Mouse (Mus musculus): ENCODE measurements around the gene Pde6g. TPM values are rescaled to one million over a fixed set of nuclear protein-coding genes. Genes with fewer than 3 reads are reported as not detected.

Pde6g gene
- total RNA-seq, 1 experiment = not detected

GRCm38 (mm10) chr11:120467736-120468092, 14.4 kb upstream of the Pde6g start:
- no peak for DNase-seq (ENCODE audit: low read depth, low spot score)
- no peak overlapping the region for H3K27ac ChIP-seq (ENCODE audit: insufficient read depth, low read depth, low read length, poor library complexity, severe bottlenecking)
- 0 out of 4 replicates have a peak, but pooled peaks cover 2% of the 10 kb centered on the region in 2 experiments for H3K4me1 ChIP-seq (ENCODE audit: control insufficient read depth in 2 of 2, insufficient read depth in 2 of 2, low read length in 2 of 2, poor library complexity in 1 of 2)
- peak overlapping the region; percentile 91 for H3K9ac ChIP-seq (ENCODE audit: insufficient read depth, low read depth, low read length, poor library complexity, severe bottlenecking)
- H3K36me3 ChIP-seq (ENCODE audit: control insufficient read depth, insufficient read depth, low read length, poor library complexity, severe bottlenecking) = peaks cover 15% of the 10 kb centered on the region
- H3K9me3 ChIP-seq (ENCODE audit: control insufficient read depth, insufficient read depth, low read depth, low read length) = no peaks in the 10 kb centered on the region
- peak overlapping the region; percentile 91 to 94 for H3K4me3 ChIP-seq (ENCODE audit: insufficient read depth in 1 of 2, low read depth in 1 of 2, low read length in 2 of 2, poor library complexity in 1 of 2, severe bottlenecking in 1 of 2)
- TF ChIP-seq ZNF384 (IDR thresholded peaks at IDR 0.05; ENCODE audit: low read depth, low read length) (no peak), MAFK (IDR thresholded peaks at IDR 0.05; ENCODE audit: insufficient read depth, low read depth, low read length) (peak; percentile 40; the same call in 1 of the 2 replicates), CHD2 (IDR thresholded peaks at IDR 0.05; ENCODE audit: low read depth, low read length) (no peak), HCFC1 (IDR thresholded peaks at IDR 0.05; ENCODE audit: borderline replicate concordance, insufficient read depth, low read length) (no peak), ZC3H11A (IDR thresholded peaks at IDR 0.05; ENCODE audit: borderline replicate concordance, low read depth, low read length) (no peak)
- in situ Hi-C loops (cut with MboI; ENCODE audit: low sequenced_read_pairs in 2 of 2, unreplicated experiment in 2 of 2) = no loop called here

DNA sequence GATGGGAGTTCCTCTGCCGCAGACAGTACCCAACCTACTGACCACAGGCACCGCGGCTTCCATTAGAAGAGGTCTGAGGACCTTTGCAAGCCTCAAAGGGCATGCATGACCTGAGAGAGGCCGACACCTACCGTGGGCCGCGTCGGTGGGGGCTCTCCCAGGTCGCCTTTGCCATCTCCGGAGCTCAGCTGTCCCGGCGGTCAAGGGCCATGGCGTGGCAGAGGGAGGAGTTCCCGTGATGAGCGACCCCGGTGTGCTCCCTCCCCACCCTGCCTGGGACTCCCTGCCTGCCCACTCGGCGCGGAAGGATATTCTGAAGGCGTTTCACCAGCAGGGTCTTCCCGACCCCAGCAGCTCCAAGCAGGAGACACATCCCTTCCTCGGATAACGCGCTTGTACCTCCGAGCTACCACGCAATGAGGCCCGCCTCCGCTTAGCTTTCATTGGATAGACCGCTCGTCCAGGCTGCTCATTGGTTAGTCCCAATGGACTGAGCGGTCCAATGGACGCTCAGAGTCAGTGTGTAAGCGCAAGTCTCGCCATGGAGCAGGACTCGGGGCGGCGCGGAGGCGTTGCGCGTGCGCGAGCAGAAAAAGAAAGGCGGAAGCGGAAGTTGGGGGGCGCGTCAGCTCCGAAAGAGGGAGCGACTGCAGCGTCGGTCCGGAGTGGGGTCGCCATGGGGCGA, 13.9 kb upstream of the Pde6g start, which contains the start of gene Arl16:
Gene Arl16, minus strand, starts transcription at position 557 of the 685 bp plus-strand sequence.
- TF ChIP-seq ZNF384 (IDR thresholded peaks at IDR 0.05; ENCODE audit: low read depth, low read length) (no peak), CHD2 (IDR thresholded peaks at IDR 0.05; ENCODE audit: low read depth, low read length) (peak; percentile 85), MAFK (IDR thresholded peaks at IDR 0.05; ENCODE audit: insufficient read depth, low read depth, low read length) (no peak), ZC3H11A (IDR thresholded peaks at IDR 0.05; ENCODE audit: borderline replicate concordance, low read depth, low read length) (no peak), HCFC1 (IDR thresholded peaks at IDR 0.05; ENCODE audit: borderline replicate concordance, insufficient read depth, low read length) (no peak)
- H3K4me3 ChIP-seq (ENCODE audit: insufficient read depth in 1 of 2, low read depth in 1 of 2, low read length in 2 of 2, poor library complexity in 1 of 2, severe bottlenecking in 1 of 2) = peak within 1 kb of the TSS; percentile 91 to 94
- no peak within 1 kb of the TSS for H3K27ac ChIP-seq (ENCODE audit: insufficient read depth, low read depth, low read length, poor library complexity, severe bottlenecking)

GRCm38 (mm10) chr11:120465521-120465920, 12.2 kb upstream of the Pde6g start:
- Histone ChIP-seq H3K4me3 (ENCODE audit: insufficient read depth in 1 of 2, low read depth in 1 of 2, low read length in 2 of 2, poor library complexity in 1 of 2, severe bottlenecking in 1 of 2) (no peak overlapping the region), H3K9ac (ENCODE audit: insufficient read depth, low read depth, low read length, poor library complexity, severe bottlenecking) (no peak overlapping the region), H3K27ac (ENCODE audit: insufficient read depth, low read depth, low read length, poor library complexity, severe bottlenecking) (no peak overlapping the region), H3K36me3 (ENCODE audit: control insufficient read depth, insufficient read depth, low read length, poor library complexity, severe bottlenecking) (peaks cover 22% of the 10 kb centered on the region), H3K4me1 (ENCODE audit: control insufficient read depth in 2 of 2, insufficient read depth in 2 of 2, low read length in 2 of 2, poor library complexity in 1 of 2) (0 out of 4 replicates have a peak, but pooled peaks cover 2% of the 10 kb centered on the region in 2 experiments), H3K9me3 (ENCODE audit: control insufficient read depth, insufficient read depth, low read depth, low read length) (no peaks in the 10 kb centered on the region)
- TF ChIP-seq HCFC1 (IDR thresholded peaks at IDR 0.05; ENCODE audit: borderline replicate concordance, insufficient read depth, low read length) (no peak), CHD2 (IDR thresholded peaks at IDR 0.05; ENCODE audit: low read depth, low read length) (no peak), MAFK (IDR thresholded peaks at IDR 0.05; ENCODE audit: insufficient read depth, low read depth, low read length) (no peak), ZNF384 (IDR thresholded peaks at IDR 0.05; ENCODE audit: low read depth, low read length) (no peak), ZC3H11A (IDR thresholded peaks at IDR 0.05; ENCODE audit: borderline replicate concordance, low read depth, low read length) (no peak)
- in situ Hi-C loops (cut with MboI; ENCODE audit: low sequenced_read_pairs in 2 of 2, unreplicated experiment in 2 of 2) = no loop called here
- no peak for DNase-seq (ENCODE audit: low read depth, low spot score)

More for the DNA sequence above, 13.9 kb upstream of the Pde6g start, which contains the start of gene Arl16:
- peaks cover 14% of the 10 kb centered on the region for H3K36me3 ChIP-seq (ENCODE audit: control insufficient read depth, insufficient read depth, low read length, poor library complexity, severe bottlenecking)
- DNase-seq (ENCODE audit: low read depth, low spot score) = peak; percentile 98
- peak within 1 kb of the TSS; percentile 91 for H3K9ac ChIP-seq (ENCODE audit: insufficient read depth, low read depth, low read length, poor library complexity, severe bottlenecking)
- in situ Hi-C loops (cut with MboI; ENCODE audit: low sequenced_read_pairs in 2 of 2, unreplicated experiment in 2 of 2) = no loop called here
- H3K4me1 ChIP-seq (ENCODE audit: control insufficient read depth in 2 of 2, insufficient read depth in 2 of 2, low read length in 2 of 2, poor library complexity in 1 of 2) = 0 out of 4 replicates have a peak, but pooled peaks cover 2% of the 10 kb centered on the region in 2 experiments
- H3K9me3 ChIP-seq (ENCODE audit: control insufficient read depth, insufficient read depth, low read depth, low read length) = no peaks in the 10 kb centered on the region

DNA sequence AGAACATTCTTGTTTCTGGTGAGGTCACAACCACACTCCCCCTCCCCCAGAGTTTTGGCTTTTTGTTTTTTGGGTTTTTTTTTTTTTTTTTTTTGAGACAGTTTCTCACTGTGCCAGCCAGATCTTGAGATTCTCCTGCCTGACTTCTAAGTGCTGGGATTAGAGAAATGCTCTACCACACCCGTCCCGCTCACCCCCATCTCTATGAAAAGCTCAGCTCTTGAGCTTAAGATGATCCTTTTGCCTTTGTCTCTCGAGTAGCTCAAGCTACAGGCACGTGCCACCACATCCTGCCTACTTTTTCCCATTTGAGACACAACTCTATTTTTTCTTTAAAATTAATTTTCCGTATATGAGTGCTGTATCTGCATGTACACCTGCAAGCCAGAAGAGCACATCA, 11.1 kb upstream of the Pde6g start:
- in situ Hi-C loops (cut with MboI; ENCODE audit: low sequenced_read_pairs in 2 of 2, unreplicated experiment in 2 of 2) = no loop called here
- Histone ChIP-seq H3K9me3 (ENCODE audit: control insufficient read depth, insufficient read depth, low read depth, low read length) (no peaks in the 10 kb centered on the region), H3K4me1 (ENCODE audit: control insufficient read depth in 2 of 2, insufficient read depth in 2 of 2, low read length in 2 of 2, poor library complexity in 1 of 2) (0 out of 4 replicates have a peak, but pooled peaks cover 2% of the 10 kb centered on the region in 2 experiments), H3K27ac (ENCODE audit: insufficient read depth, low read depth, low read length, poor library complexity, severe bottlenecking) (no peak overlapping the region), H3K36me3 (ENCODE audit: control insufficient read depth, insufficient read depth, low read length, poor library complexity, severe bottlenecking) (peaks cover 28% of the 10 kb centered on the region), H3K9ac (ENCODE audit: insufficient read depth, low read depth, low read length, poor library complexity, severe bottlenecking) (no peak overlapping the region), H3K4me3 (ENCODE audit: insufficient read depth in 1 of 2, low read depth in 1 of 2, low read length in 2 of 2, poor library complexity in 1 of 2, severe bottlenecking in 1 of 2) (no peak overlapping the region)
- no peak for DNase-seq (ENCODE audit: low read depth, low spot score)
- TF ChIP-seq ZC3H11A (IDR thresholded peaks at IDR 0.05; ENCODE audit: borderline replicate concordance, low read depth, low read length) = no peak
- no peak for TF ChIP-seq HCFC1 (IDR thresholded peaks at IDR 0.05; ENCODE audit: borderline replicate concordance, insufficient read depth, low read length)
- no peak for TF ChIP-seq ZNF384 (IDR thresholded peaks at IDR 0.05; ENCODE audit: low read depth, low read length)
